Mouse (Mus musculus): ENCODE results near the gene Clk3. TPM values are rescaled to one million over a fixed set of nuclear protein-coding genes. Genes with fewer than 3 reads are reported as not detected.

The Clk3 gene
- polyA plus RNA-seq, 1 experiment from 2014 or later, result 64.7 TPM

GRCm38 (mm10) chr9:57748831-57749230, 16.8 kb downstream of the Clk3 start:
- no peak overlapping the region for H3K27ac ChIP-seq
- H3K27me3 ChIP-seq, result no peaks in the 10 kb centered on the region
- no peaks in the 10 kb centered on the region for H3K4me1 ChIP-seq
- WGBS, result 47% methylated on average over 1 of the region's 1 CpGs
- H3K4me3 ChIP-seq, result no peak overlapping the region
- H3K36me3 ChIP-seq, result peaks cover 92% of the 10 kb centered on the region
- H3K4me2 ChIP-seq, result no peak overlapping the region
- H3K9ac ChIP-seq, result no peak overlapping the region
- ATAC-seq (ENCODE audit: insufficient number of reproducible peaks, low FRiP score, low TSS enrichment, low read depth), result no peak
- no peaks in the 10 kb centered on the region for H3K9me3 ChIP-seq

- no peak overlapping the region for H3K9ac ChIP-seq
- H3K27ac ChIP-seq, result no peak overlapping the region
- WGBS, result 89% methylated on average over 6 of the region's 6 CpGs
- H3K36me3 ChIP-seq, result peaks cover 90% of the 10 kb centered on the region
- H3K4me3 ChIP-seq, result no peak overlapping the region
- no peaks in the 10 kb centered on the region for H3K9me3 ChIP-seq
- H3K27me3 ChIP-seq, result no peaks in the 10 kb centered on the region
- no peak for ATAC-seq (ENCODE audit: insufficient number of reproducible peaks, low FRiP score, low TSS enrichment, low read depth)
- no peaks in the 10 kb centered on the region for H3K4me1 ChIP-seq
- no peak overlapping the region for H3K4me2 ChIP-seq
These were observed 17.5 kb downstream of the Clk3 start for GRCm38 (mm10) chr9:57748137-57748536.

- Histone ChIP-seq H3K4me1 (no peaks in the 10 kb centered on the region), H3K9ac (no peak overlapping the region), H3K4me2 (no peak overlapping the region), H3K27ac (no peak overlapping the region), H3K36me3 (peaks cover 90% of the 10 kb centered on the region), H3K4me3 (no peak overlapping the region), H3K9me3 (no peaks in the 10 kb centered on the region), H3K27me3 (no peaks in the 10 kb centered on the region)
- 81% methylated on average over 1 of the region's 1 CpGs for WGBS
- ATAC-seq (ENCODE audit: insufficient number of reproducible peaks, low FRiP score, low TSS enrichment, low read depth), result no peak
These were observed 18.6 kb downstream of the Clk3 start for GRCm38 (mm10) chr9:57747067-57747466.

- 70% methylated on average over 3 of the region's 3 CpGs for WGBS
- Histone ChIP-seq H3K9me3 (no peaks in the 10 kb centered on the region), H3K27ac (no peak overlapping the region), H3K4me2 (no peak overlapping the region), H3K27me3 (no peaks in the 10 kb centered on the region), H3K4me1 (no peaks in the 10 kb centered on the region), H3K9ac (no peak overlapping the region), H3K36me3 (peaks cover 90% of the 10 kb centered on the region), H3K4me3 (no peak overlapping the region)
- no peak for ATAC-seq (ENCODE audit: insufficient number of reproducible peaks, low FRiP score, low TSS enrichment, low read depth)
These were observed 21.1 kb downstream of the Clk3 start for GRCm38 (mm10) chr9:57744462-57745091.

GRCm38 (mm10) chr9:57739863-57740262, 25.8 kb downstream of the Clk3 start:
- Histone ChIP-seq H3K27me3 (no peaks in the 10 kb centered on the region), H3K9me3 (no peaks in the 10 kb centered on the region), H3K36me3 (peaks cover 50% of the 10 kb centered on the region), H3K4me1 (peaks cover 4% of the 10 kb centered on the region; the same call in 1 of the 2 replicates), H3K4me2 (no peak overlapping the region), H3K9ac (no peak overlapping the region), H3K4me3 (no peak overlapping the region), H3K27ac (no peak overlapping the region)
- ATAC-seq (ENCODE audit: insufficient number of reproducible peaks, low FRiP score, low TSS enrichment, low read depth), result no peak
- WGBS, result 89% methylated on average over 5 of the region's 5 CpGs

- no peak for ATAC-seq (ENCODE audit: insufficient number of reproducible peaks, low FRiP score, low TSS enrichment, low read depth)
- no peak overlapping the region for H3K4me2 ChIP-seq
- H3K4me3 ChIP-seq, result no peak overlapping the region
- H3K9ac ChIP-seq, result no peak overlapping the region
- H3K9me3 ChIP-seq, result no peaks in the 10 kb centered on the region
- peaks cover 4% of the 10 kb centered on the region; the same call in 1 of the 2 replicates for H3K4me1 ChIP-seq
- WGBS, result 96% methylated on average over 6 of the region's 6 CpGs
- H3K27ac ChIP-seq, result no peak overlapping the region
- H3K27me3 ChIP-seq, result no peaks in the 10 kb centered on the region
- H3K36me3 ChIP-seq, result peaks cover 23% of the 10 kb centered on the region
These were observed 32.1 kb downstream of the Clk3 start for GRCm38 (mm10) chr9:57733606-57734005.

- Histone ChIP-seq H3K36me3 (peaks cover 44% of the 10 kb centered on the region), H3K9ac (no peak overlapping the region), H3K4me2 (no peak overlapping the region), H3K9me3 (no peaks in the 10 kb centered on the region), H3K27ac (no peak overlapping the region), H3K4me1 (no peaks in the 10 kb centered on the region), H3K4me3 (no peak overlapping the region), H3K27me3 (no peaks in the 10 kb centered on the region)
- 89% methylated on average over 1 of the region's 1 CpGs for WGBS
- no peak for ATAC-seq (ENCODE audit: insufficient number of reproducible peaks, low FRiP score, low TSS enrichment, low read depth)
These were observed 37.3 kb downstream of the Clk3 start for GRCm38 (mm10) chr9:57728312-57728711.

GRCm38 (mm10) chr9:57724701-57725100, 41.0 kb downstream of the Clk3 start:
- no peak overlapping the region for H3K9ac ChIP-seq
- no peak overlapping the region for H3K4me2 ChIP-seq
- H3K36me3 ChIP-seq, result peaks cover 45% of the 10 kb centered on the region
- H3K27ac ChIP-seq, result no peak overlapping the region
- H3K4me1 ChIP-seq, result no peaks in the 10 kb centered on the region
- WGBS, result 92% methylated on average over 3 of the region's 3 CpGs
- H3K27me3 ChIP-seq, result no peaks in the 10 kb centered on the region
- no peak for ATAC-seq (ENCODE audit: insufficient number of reproducible peaks, low FRiP score, low TSS enrichment, low read depth)
- H3K4me3 ChIP-seq, result no peak overlapping the region
- no peaks in the 10 kb centered on the region for H3K9me3 ChIP-seq

GRCm38 (mm10) chr9:57723796-57724195, 41.9 kb downstream of the Clk3 start:
- Histone ChIP-seq H3K4me3 (no peak overlapping the region), H3K4me1 (no peaks in the 10 kb centered on the region), H3K9ac (no peak overlapping the region), H3K27ac (no peak overlapping the region), H3K4me2 (no peak overlapping the region), H3K9me3 (no peaks in the 10 kb centered on the region), H3K36me3 (peaks cover 43% of the 10 kb centered on the region), H3K27me3 (no peaks in the 10 kb centered on the region)
- 72% methylated on average over 5 of the region's 5 CpGs for WGBS
- ATAC-seq (ENCODE audit: insufficient number of reproducible peaks, low FRiP score, low TSS enrichment, low read depth), result no peak

- H3K9me3 ChIP-seq, result no peaks in the 10 kb centered on the region
- peaks cover 46% of the 10 kb centered on the region for H3K36me3 ChIP-seq
- H3K9ac ChIP-seq, result no peak overlapping the region
- WGBS, result 55% methylated on average over 5 of the region's 5 CpGs
- 0 out of 2 replicates have a peak, but pooled peaks have one; percentile 30 for ATAC-seq (ENCODE audit: insufficient number of reproducible peaks, low FRiP score, low TSS enrichment, low read depth)
- H3K4me3 ChIP-seq, result no peak overlapping the region
- H3K4me2 ChIP-seq, result no peak overlapping the region
- peak overlapping the region; percentile 57; the same call in 1 of the 2 replicates for H3K27ac ChIP-seq
- no peaks in the 10 kb centered on the region for H3K4me1 ChIP-seq
- H3K27me3 ChIP-seq, result no peaks in the 10 kb centered on the region
These were observed 42.3 kb downstream of the Clk3 start for GRCm38 (mm10) chr9:57723315-57723715.

GRCm38 (mm10) chr9:57722371-57722770, 43.3 kb downstream of the Clk3 start:
- Histone ChIP-seq H3K36me3 (peaks cover 44% of the 10 kb centered on the region), H3K4me2 (no peak overlapping the region), H3K27me3 (no peaks in the 10 kb centered on the region), H3K9ac (no peak overlapping the region), H3K4me3 (no peak overlapping the region), H3K27ac (peak overlapping the region; percentile 57; the same call in 1 of the 2 replicates), H3K4me1 (no peaks in the 10 kb centered on the region), H3K9me3 (no peaks in the 10 kb centered on the region)
- WGBS, result 61% methylated on average over 1 of the region's 1 CpGs
- ATAC-seq (ENCODE audit: insufficient number of reproducible peaks, low FRiP score, low TSS enrichment, low read depth), result no peak

GRCm38 (mm10) chr9:57720736-57721135, 44.9 kb downstream of the Clk3 start:
- ATAC-seq (ENCODE audit: insufficient number of reproducible peaks, low FRiP score, low TSS enrichment, low read depth), result no peak
- no peak overlapping the region for H3K4me2 ChIP-seq
- H3K9ac ChIP-seq, result no peak overlapping the region
- H3K9me3 ChIP-seq, result no peaks in the 10 kb centered on the region
- H3K4me3 ChIP-seq, result no peak overlapping the region
- no peak overlapping the region for H3K27ac ChIP-seq
- no peaks in the 10 kb centered on the region for H3K27me3 ChIP-seq
- WGBS, result 93% methylated on average over 3 of the region's 3 CpGs
- H3K36me3 ChIP-seq, result peaks cover 43% of the 10 kb centered on the region
- H3K4me1 ChIP-seq, result no peaks in the 10 kb centered on the region

GRCm38 (mm10) chr9:57718408-57718807, 47.3 kb downstream of the Clk3 start:
- Histone ChIP-seq H3K36me3 (peaks cover 52% of the 10 kb centered on the region), H3K27ac (no peak overlapping the region), H3K9me3 (no peaks in the 10 kb centered on the region), H3K4me3 (no peak overlapping the region), H3K9ac (no peak overlapping the region), H3K27me3 (no peaks in the 10 kb centered on the region), H3K4me1 (no peaks in the 10 kb centered on the region), H3K4me2 (no peak overlapping the region)
- 87% methylated on average over 7 of the region's 7 CpGs for WGBS
- ATAC-seq (ENCODE audit: insufficient number of reproducible peaks, low FRiP score, low TSS enrichment, low read depth), result no peak

Data from limb, embryonic 15.5 days (tissue).